Mouse (Mus musculus) hindbrain, embryonic 13.5 days (tissue): ENCODE results near the gene Mef2b. TPM values are rescaled to one million over a fixed set of nuclear protein-coding genes. Genes with fewer than 3 reads are reported as not detected.

Experiments used
- ATAC-seq: fragments of 200-750 bp; cut with Nextera tagmentation; 2 replicates; pipeline ENCODE4 v1.8.0; 2017; ENCODE audit warnings: moderate TSS enrichment; ENCODE audit not compliant: low FRiP score
- H3K27ac ChIP-seq: fragments of 300-500 bp; sonication (generic); 2 replicates; pipeline ENCODE4 v1.5.1; 2015; ENCODE audit warnings: inconsistent platforms, mild to moderate bottlenecking, moderate library complexity
- H3K27me3 ChIP-seq: fragments of 300-500 bp; sonication (generic); 2 replicates; pipeline ENCODE4 v1.6.1; 2015; ENCODE audit warnings: mild to moderate bottlenecking, inconsistent platforms
- H3K36me3 ChIP-seq: fragments of 300-500 bp; sonication (generic); 2 replicates; pipeline ENCODE4 v1.6.1; 2015; ENCODE audit warnings: mild to moderate bottlenecking, inconsistent platforms
- H3K4me1 ChIP-seq: fragments of 300-500 bp; sonication (generic); replicated peaks from 2 replicates; pipeline ENCODE4 v1.6.1; 2015; ENCODE audit warnings: inconsistent platforms
- H3K4me2 ChIP-seq: fragments of 300-500 bp; sonication (generic); 2 replicates; pipeline ENCODE4 v1.6.1; 2015; ENCODE audit warnings: inconsistent platforms, mild to moderate bottlenecking, moderate library complexity
- H3K4me3 ChIP-seq: fragments of 300-500 bp; sonication (generic); 2 replicates; pipeline ENCODE4 v1.5.1; 2015; ENCODE audit warnings: mild to moderate bottlenecking, inconsistent platforms
- H3K9ac ChIP-seq: fragments of 300-500 bp; sonication (generic); 2 replicates; pipeline ENCODE4 v1.6.1; 2015; ENCODE audit warnings: mild to moderate bottlenecking, inconsistent platforms
- H3K9me3 ChIP-seq: fragments of 300-500 bp; sonication (generic); 2 replicates; pipeline ENCODE4 v1.6.1; 2016; ENCODE audit warnings: inconsistent platforms
- WGBS: fragments of 180-500 bp; shearing (Covaris S2); methylation state at CpG from one replicate; pipeline ENCODE4 v1.1.7; 2015; 5-methylcytosine and 5-hydroxymethylcytosine counted together
- polyA plus RNA-seq: library from polyadenylated mRNA; unstranded; fragments of >200 nt; fragmentation: Nextera tagmentation; extraction: Ambion mirVana; gene quantifications from 2 replicates; pipeline ENCODE4 v1.2.1, GENCODE M21; 2015

Gene Mef2b
- polyA plus RNA-seq, 1 experiment from 2014 or later: 0.40 TPM

- Histone ChIP-seq H3K4me3 (peak overlapping the region; percentile 74), H3K4me1 (peaks cover 36% of the 10 kb centered on the region), H3K4me2 (peak overlapping the region; percentile 89), H3K27me3 (peaks cover 33% of the 10 kb centered on the region), H3K9me3 (no peaks in the 10 kb centered on the region), H3K36me3 (peaks cover 21% of the 10 kb centered on the region), H3K9ac (peak overlapping the region; percentile 95), H3K27ac (peak overlapping the region; percentile 99)
- WGBS: 3% methylated on average over 17 of the region's 17 CpGs
- ATAC-seq: peak; percentile 83
These were observed 20.5 kb upstream of the Mef2b start for GRCm38 (mm10) chr8:70118726-70119700.

GRCm38 (mm10) chr8:70120667-70121066 lies 18.8 kb upstream of the Mef2b start, which contains the start of gene Ncan:
Gene Ncan (minus strand): TSS chr8:70120873.
- Histone ChIP-seq H3K36me3 (peaks cover 5% of the 10 kb centered on the region), H3K4me1 (peaks cover 26% of the 10 kb centered on the region), H3K9me3 (no peaks in the 10 kb centered on the region), H3K27me3 (peaks cover 25% of the 10 kb centered on the region), H3K9ac (peak within 1 kb of the TSS; percentile 95), H3K27ac (peak within 1 kb of the TSS; percentile 99), H3K4me3 (peak within 1 kb of the TSS; percentile 74), H3K4me2 (peak within 1 kb of the TSS; percentile 89)
- under 1% methylated on average over 19 of the region's 19 CpGs for WGBS
- peak; percentile 69 for ATAC-seq

- no peak overlapping the region for H3K27ac ChIP-seq
- ATAC-seq: no peak
- 53% methylated on average over 2 of the region's 2 CpGs for WGBS
These were observed 16.6 kb upstream of the Mef2b start for GRCm38 (mm10) chr8:70122863-70123262.

GRCm38 (mm10) chr8:70124992-70125391 lies 14.5 kb upstream of the Mef2b start:
- ATAC-seq: no peak
- H3K4me2 ChIP-seq: no peak overlapping the region
- no peaks in the 10 kb centered on the region for H3K9me3 ChIP-seq
- H3K27me3 ChIP-seq: peaks cover 17% of the 10 kb centered on the region; the same call in 1 of the 2 replicates
- no peaks in the 10 kb centered on the region for H3K36me3 ChIP-seq
- no peak overlapping the region for H3K4me3 ChIP-seq
- no peak overlapping the region for H3K9ac ChIP-seq
- 73% methylated on average over 8 of the region's 8 CpGs for WGBS
- H3K27ac ChIP-seq: no peak overlapping the region
- H3K4me1 ChIP-seq: 0 out of 2 replicates have a peak, but pooled peaks cover 13% of the 10 kb centered on the region

More at GRCm38 (mm10) chr8:70122863-70123262, 16.6 kb upstream of the Mef2b start:
- H3K36me3 ChIP-seq: no peaks in the 10 kb centered on the region
- H3K9ac ChIP-seq: no peak overlapping the region
- no peak overlapping the region for H3K4me2 ChIP-seq
- H3K27me3 ChIP-seq: peaks cover 17% of the 10 kb centered on the region; the same call in 1 of the 2 replicates
- H3K4me1 ChIP-seq: peaks cover 14% of the 10 kb centered on the region
- H3K9me3 ChIP-seq: no peaks in the 10 kb centered on the region
- H3K4me3 ChIP-seq: no peak overlapping the region

- peaks cover 30% of the 10 kb centered on the region for H3K4me1 ChIP-seq
- peak overlapping the region; percentile 76 for H3K27ac ChIP-seq
- no peak for ATAC-seq
- H3K9me3 ChIP-seq: no peaks in the 10 kb centered on the region
- H3K9ac ChIP-seq: 0 out of 2 replicates have a peak overlapping the region, but pooled peaks have one; percentile 29
- H3K4me2 ChIP-seq: no peak overlapping the region
- H3K27me3 ChIP-seq: peaks cover 11% of the 10 kb centered on the region; the same call in 1 of the 2 replicates
- H3K36me3 ChIP-seq: peaks cover 12% of the 10 kb centered on the region
- WGBS: 69% methylated on average over 3 of the region's 3 CpGs
- H3K4me3 ChIP-seq: no peak overlapping the region
These were observed 11.1 kb upstream of the Mef2b start for GRCm38 (mm10) chr8:70128435-70128834.

- 68% methylated on average over 9 of the region's 9 CpGs for WGBS
- Histone ChIP-seq H3K36me3 (peaks cover 22% of the 10 kb centered on the region), H3K4me1 (peaks cover 30% of the 10 kb centered on the region), H3K4me3 (no peak overlapping the region), H3K9me3 (no peaks in the 10 kb centered on the region), H3K9ac (no peak overlapping the region), H3K27me3 (peaks cover 6% of the 10 kb centered on the region; the same call in 1 of the 2 replicates), H3K4me2 (no peak overlapping the region), H3K27ac (peak overlapping the region; percentile 76)
- ATAC-seq: peak; percentile 63
These were observed 10.1 kb upstream of the Mef2b start for GRCm38 (mm10) chr8:70129309-70129952.

- peaks cover 29% of the 10 kb centered on the region for H3K36me3 ChIP-seq
- no peak for ATAC-seq
- no peak overlapping the region for H3K4me2 ChIP-seq
- peaks cover 30% of the 10 kb centered on the region for H3K4me1 ChIP-seq
- peaks cover 2% of the 10 kb centered on the region; the same call in 1 of the 2 replicates for H3K27me3 ChIP-seq
- 83% methylated on average over 3 of the region's 3 CpGs for WGBS
- H3K4me3 ChIP-seq: no peak overlapping the region
- no peak overlapping the region for H3K9ac ChIP-seq
- peak overlapping the region; percentile 76 for H3K27ac ChIP-seq
- no peaks in the 10 kb centered on the region for H3K9me3 ChIP-seq
These were observed 9.4 kb upstream of the Mef2b start for GRCm38 (mm10) chr8:70130066-70130465.

GRCm38 (mm10) chr8:70131166-70131883 lies 8.2 kb upstream of the Mef2b start, which contains the start of gene Nr2c2ap:
Gene Nr2c2ap (plus strand): TSS chr8:70131333.
- Histone ChIP-seq H3K4me3 (peak within 1 kb of the TSS; percentile 75), H3K9ac (peak within 1 kb of the TSS; percentile 81), H3K4me2 (peak within 1 kb of the TSS; percentile 84), H3K27ac (peak within 1 kb of the TSS; percentile 76), H3K27me3 (no peaks in the 10 kb centered on the region), H3K36me3 (peaks cover 41% of the 10 kb centered on the region), H3K9me3 (no peaks in the 10 kb centered on the region), H3K4me1 (peaks cover 30% of the 10 kb centered on the region)
- WGBS: 2% methylated on average over 37 of the region's 37 CpGs
- ATAC-seq: peak; percentile 81

- no peak for ATAC-seq
- WGBS: 86% methylated on average over 5 of the region's 5 CpGs
- Histone ChIP-seq H3K27ac (no peak overlapping the region), H3K9me3 (no peaks in the 10 kb centered on the region), H3K36me3 (peaks cover 45% of the 10 kb centered on the region), H3K4me1 (peaks cover 42% of the 10 kb centered on the region), H3K4me3 (no peak overlapping the region), H3K4me2 (no peak overlapping the region), H3K27me3 (no peaks in the 10 kb centered on the region), H3K9ac (no peak overlapping the region)
These were observed 5.4 kb upstream of the Mef2b start for GRCm38 (mm10) chr8:70134086-70134485.

GRCm38 (mm10) chr8:70134931-70135330 lies 4.6 kb upstream of the Mef2b start:
- H3K4me2 ChIP-seq: no peak overlapping the region
- no peaks in the 10 kb centered on the region for H3K9me3 ChIP-seq
- peaks cover 45% of the 10 kb centered on the region for H3K36me3 ChIP-seq
- peaks cover 34% of the 10 kb centered on the region for H3K4me1 ChIP-seq
- H3K27me3 ChIP-seq: no peaks in the 10 kb centered on the region
- H3K9ac ChIP-seq: no peak overlapping the region
- no peak overlapping the region for H3K4me3 ChIP-seq
- WGBS: 94% methylated on average over 9 of the region's 9 CpGs
- H3K27ac ChIP-seq: no peak overlapping the region
- no peak for ATAC-seq

- ATAC-seq: no peak
- Histone ChIP-seq H3K36me3 (peaks cover 45% of the 10 kb centered on the region), H3K4me2 (no peak overlapping the region), H3K4me3 (no peak overlapping the region), H3K9me3 (no peaks in the 10 kb centered on the region), H3K9ac (peak overlapping the region; percentile 31; the same call in 1 of the 2 replicates), H3K27ac (no peak overlapping the region), H3K27me3 (no peaks in the 10 kb centered on the region), H3K4me1 (peaks cover 39% of the 10 kb centered on the region)
- WGBS: 91% methylated on average over 4 of the region's 4 CpGs
These were observed 2.9 kb upstream of the Mef2b start for GRCm38 (mm10) chr8:70136591-70136990.
